Mouse (Mus musculus): ENCODE data around the gene Rapgef6. TPM values are rescaled to one million over a fixed set of nuclear protein-coding genes. Genes with fewer than 3 reads are reported as not detected.

Gene Rapgef6
- polyA plus RNA-seq, 1 experiment from 2014 or later: 39.7 TPM

GRCm38 (mm10) chr11:54697611-54698010 is 175.0 kb downstream of the Rapgef6 start:
- Histone ChIP-seq H3K9ac (no peak overlapping the region), H3K9me3 (no peaks in the 10 kb centered on the region), H3K27me3 (no peaks in the 10 kb centered on the region), H3K36me3 (peaks cover 41% of the 10 kb centered on the region), H3K27ac (no peak overlapping the region), H3K4me3 (no peak overlapping the region), H3K4me2 (replicated peaks) (no peak overlapping the region), H3K4me1 (no peaks in the 10 kb centered on the region)
- ATAC-seq (ENCODE audit: low FRiP score, low read depth): no peak
- WGBS: 87% methylated on average over 5 of the region's 5 CpGs

- no peaks in the 10 kb centered on the region for H3K9me3 ChIP-seq
- H3K27me3 ChIP-seq: no peaks in the 10 kb centered on the region
- 91% methylated on average over 7 of the region's 7 CpGs for WGBS
- no peak overlapping the region for H3K9ac ChIP-seq
- H3K36me3 ChIP-seq: peaks cover 37% of the 10 kb centered on the region
- no peak for ATAC-seq (ENCODE audit: low FRiP score, low read depth)
- no peak overlapping the region for H3K4me2 ChIP-seq (replicated peaks)
- no peaks in the 10 kb centered on the region for H3K4me1 ChIP-seq
- H3K4me3 ChIP-seq: no peak overlapping the region
- H3K27ac ChIP-seq: no peak overlapping the region
Measured at GRCm38 (mm10) chr11:54698636-54699035, 176.0 kb downstream of the Rapgef6 start.

- Histone ChIP-seq H3K4me3 (no peak overlapping the region), H3K27ac (no peak overlapping the region), H3K9ac (no peak overlapping the region), H3K9me3 (no peaks in the 10 kb centered on the region), H3K27me3 (no peaks in the 10 kb centered on the region), H3K36me3 (peaks cover 26% of the 10 kb centered on the region), H3K4me2 (replicated peaks) (no peak overlapping the region), H3K4me1 (no peaks in the 10 kb centered on the region)
- ATAC-seq (ENCODE audit: low FRiP score, low read depth): no peak
- 83% methylated on average over 3 of the region's 3 CpGs for WGBS
Measured at GRCm38 (mm10) chr11:54699972-54700371, 177.3 kb downstream of the Rapgef6 start.

GRCm38 (mm10) chr11:54701848-54702247 is 179.2 kb downstream of the Rapgef6 start:
- Histone ChIP-seq H3K4me2 (replicated peaks) (no peak overlapping the region), H3K9ac (no peak overlapping the region), H3K27me3 (no peaks in the 10 kb centered on the region), H3K9me3 (no peaks in the 10 kb centered on the region), H3K27ac (no peak overlapping the region), H3K4me1 (no peaks in the 10 kb centered on the region), H3K36me3 (peaks cover 10% of the 10 kb centered on the region), H3K4me3 (no peak overlapping the region)
- no peak for ATAC-seq (ENCODE audit: low FRiP score, low read depth)
- WGBS: 93% methylated on average over 8 of the region's 8 CpGs

- H3K27ac ChIP-seq: no peak overlapping the region
- no peak overlapping the region for H3K9ac ChIP-seq
- WGBS: 39% methylated on average over 4 of the region's 4 CpGs
- no peak for ATAC-seq (ENCODE audit: low FRiP score, low read depth)
- no peak overlapping the region for H3K4me2 ChIP-seq (replicated peaks)
- H3K4me1 ChIP-seq: no peaks in the 10 kb centered on the region
- no peaks in the 10 kb centered on the region for H3K9me3 ChIP-seq
- H3K27me3 ChIP-seq: no peaks in the 10 kb centered on the region
- H3K4me3 ChIP-seq: no peak overlapping the region
- H3K36me3 ChIP-seq: 0 out of 2 replicates have a peak, but pooled peaks cover 3% of the 10 kb centered on the region
Measured at GRCm38 (mm10) chr11:54703306-54703705, 180.7 kb downstream of the Rapgef6 start.

- Histone ChIP-seq H3K27me3 (no peaks in the 10 kb centered on the region), H3K27ac (no peak overlapping the region), H3K4me3 (no peak overlapping the region), H3K9ac (no peak overlapping the region), H3K36me3 (peaks cover 14% of the 10 kb centered on the region; the same call in 1 of the 2 replicates), H3K9me3 (no peaks in the 10 kb centered on the region), H3K4me1 (no peaks in the 10 kb centered on the region), H3K4me2 (replicated peaks) (no peak overlapping the region)
- no peak for ATAC-seq (ENCODE audit: low FRiP score, low read depth)
- 85% methylated on average over 2 of the region's 2 CpGs for WGBS
Measured at GRCm38 (mm10) chr11:54708153-54708552, 185.5 kb downstream of the Rapgef6 start.

- ATAC-seq (ENCODE audit: low FRiP score, low read depth): no peak
- H3K27me3 ChIP-seq: no peaks in the 10 kb centered on the region
- H3K4me1 ChIP-seq: no peaks in the 10 kb centered on the region
- H3K4me3 ChIP-seq: no peak overlapping the region
- no peak overlapping the region for H3K27ac ChIP-seq
- 71% methylated on average over 2 of the region's 2 CpGs for WGBS
- H3K4me2 ChIP-seq (replicated peaks): no peak overlapping the region
- no peak overlapping the region for H3K9ac ChIP-seq
- H3K36me3 ChIP-seq: peaks cover 19% of the 10 kb centered on the region
- H3K9me3 ChIP-seq: no peaks in the 10 kb centered on the region
Measured at GRCm38 (mm10) chr11:54709645-54710044, 187.0 kb downstream of the Rapgef6 start.

GRCm38 (mm10) chr11:54710512-54711293 is 188.1 kb downstream of the Rapgef6 start:
- 86% methylated on average over 4 of the region's 4 CpGs for WGBS
- Histone ChIP-seq H3K4me1 (no peaks in the 10 kb centered on the region), H3K4me2 (replicated peaks) (no peak overlapping the region), H3K27ac (no peak overlapping the region), H3K36me3 (peaks cover 26% of the 10 kb centered on the region), H3K9ac (no peak overlapping the region), H3K27me3 (no peaks in the 10 kb centered on the region), H3K9me3 (no peaks in the 10 kb centered on the region), H3K4me3 (no peak overlapping the region)
- no peak for ATAC-seq (ENCODE audit: low FRiP score, low read depth)

- ATAC-seq (ENCODE audit: low FRiP score, low read depth): no peak
- no peak overlapping the region for H3K9ac ChIP-seq
- no peaks in the 10 kb centered on the region for H3K9me3 ChIP-seq
- H3K4me2 ChIP-seq (replicated peaks): no peak overlapping the region
- WGBS: 77% methylated on average over 2 of the region's 2 CpGs
- no peak overlapping the region for H3K4me3 ChIP-seq
- H3K27ac ChIP-seq: no peak overlapping the region
- peaks cover 45% of the 10 kb centered on the region for H3K36me3 ChIP-seq
- no peaks in the 10 kb centered on the region for H3K4me1 ChIP-seq
- H3K27me3 ChIP-seq: no peaks in the 10 kb centered on the region
Measured at GRCm38 (mm10) chr11:54712849-54713248, 190.2 kb downstream of the Rapgef6 start.

GRCm38 (mm10) chr11:54717893-54718292 is 195.2 kb downstream of the Rapgef6 start:
- H3K9me3 ChIP-seq: no peaks in the 10 kb centered on the region
- no peak overlapping the region for H3K4me2 ChIP-seq (replicated peaks)
- no peak overlapping the region for H3K4me3 ChIP-seq
- peaks cover 76% of the 10 kb centered on the region for H3K36me3 ChIP-seq
- no peak for ATAC-seq (ENCODE audit: low FRiP score, low read depth)
- WGBS: 85% methylated on average over 3 of the region's 3 CpGs
- no peak overlapping the region for H3K9ac ChIP-seq
- no peak overlapping the region for H3K27ac ChIP-seq
- H3K27me3 ChIP-seq: no peaks in the 10 kb centered on the region
- H3K4me1 ChIP-seq: no peaks in the 10 kb centered on the region

- H3K27ac ChIP-seq: no peak overlapping the region
- no peak overlapping the region for H3K4me2 ChIP-seq (replicated peaks)
- H3K9ac ChIP-seq: no peak overlapping the region
- ATAC-seq (ENCODE audit: low FRiP score, low read depth): no peak
- WGBS: 85% methylated on average over 3 of the region's 3 CpGs
- H3K36me3 ChIP-seq: peaks cover 83% of the 10 kb centered on the region
- no peaks in the 10 kb centered on the region for H3K4me1 ChIP-seq
- H3K27me3 ChIP-seq: no peaks in the 10 kb centered on the region
- no peak overlapping the region for H3K4me3 ChIP-seq
- H3K9me3 ChIP-seq: no peaks in the 10 kb centered on the region
Measured at GRCm38 (mm10) chr11:54718601-54719000, 196.0 kb downstream of the Rapgef6 start.

- WGBS: 82% methylated on average over 6 of the region's 6 CpGs
- Histone ChIP-seq H3K9me3 (no peaks in the 10 kb centered on the region), H3K27me3 (no peaks in the 10 kb centered on the region), H3K4me3 (no peak overlapping the region), H3K9ac (no peak overlapping the region), H3K4me2 (replicated peaks) (no peak overlapping the region), H3K36me3 (peaks cover 77% of the 10 kb centered on the region), H3K27ac (no peak overlapping the region), H3K4me1 (peaks cover 4% of the 10 kb centered on the region; the same call in 1 of the 2 replicates)
- no peak for ATAC-seq (ENCODE audit: low FRiP score, low read depth)
Measured at GRCm38 (mm10) chr11:54722057-54722456, 199.4 kb downstream of the Rapgef6 start.
